18 mouse cellular contexts compared by ENCODE assay signal in the genomic region with DNA sequence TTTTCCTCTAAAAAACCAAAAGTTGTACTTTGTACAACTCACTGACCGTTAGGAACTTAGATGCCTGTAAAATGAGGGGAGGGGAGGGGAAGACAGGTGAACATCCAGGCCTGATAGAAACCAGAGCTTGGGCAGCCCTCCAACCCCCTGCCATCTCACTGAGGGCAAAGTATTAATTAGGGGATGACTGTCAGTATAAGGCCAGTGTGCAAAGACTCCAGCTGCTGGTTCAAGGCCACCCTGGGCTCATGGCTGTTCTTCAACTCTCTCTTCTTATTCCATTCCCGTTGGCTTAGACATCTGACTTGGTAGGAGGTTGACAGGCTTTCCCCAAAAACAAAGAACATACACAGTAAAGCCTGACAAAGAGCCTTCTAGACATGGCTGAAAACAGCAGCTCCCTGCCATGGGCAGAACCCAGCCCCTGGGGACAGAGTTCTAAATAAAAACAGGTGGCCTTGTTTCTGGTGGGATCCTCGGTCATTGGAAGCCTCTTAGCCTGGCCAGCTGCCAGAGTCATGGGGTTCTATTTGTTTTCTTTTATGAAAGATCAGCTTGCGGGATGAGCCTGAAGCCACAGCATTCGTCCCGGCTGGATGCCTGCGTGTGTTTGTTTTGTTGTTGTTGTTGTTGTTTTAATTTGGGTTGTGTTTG. TPM values are rescaled to one million over a fixed set of nuclear protein-coding genes. Genes with fewer than 3 reads are reported as not detected.
DNase-seq lines count a peak whose midpoint lies in the region; ATAC-seq and TF ChIP-seq lines count a peak whose summit lies in the region.
"Had no signal": no experiment of that assay in that cellular context is flagged by ENCODE, and none has a peak within 500 bp of the region (broad histone marks: within the 10 kb centered on the region; RNA-seq: fewer than 3 reads in every experiment).

No protein-coding gene starts in this region.

- H3K9me3 ChIP-seq in embryonic facial prominence, embryonic 14.5 days (ENCODE audit: control insufficient read depth, low read length) = no peaks in the 10 kb centered on the region
- no peaks in the 10 kb centered on the region for H3K9me3 ChIP-seq in embryonic facial prominence, embryonic 10.5 days
- no peaks in the 10 kb centered on the region for H3K9me3 ChIP-seq in midbrain, postnatal 0 days (ENCODE audit: low read length)
- no peaks in the 10 kb centered on the region for H3K9me3 ChIP-seq in midbrain, embryonic 11.5 days (ENCODE audit: control insufficient read depth, low read length)
- H3K9me3 ChIP-seq in forebrain, embryonic 15.5 days = no peaks in the 10 kb centered on the region
- H3K9me3 ChIP-seq: heart, embryonic 13.5 days; kidney, embryonic 15.5 days; liver, embryonic 12.5 days; midbrain, embryonic 12.5 days; stomach, embryonic 15.5 days had no signal

- no peaks in the 10 kb centered on the region for H3K36me3 ChIP-seq in embryonic facial prominence, embryonic 14.5 days (ENCODE audit: control insufficient read depth, insufficient read depth, low read length)
- peaks cover 55% of the 10 kb centered on the region for H3K36me3 ChIP-seq in embryonic facial prominence, embryonic 10.5 days (replicated peaks)
- no peaks in the 10 kb centered on the region for H3K36me3 ChIP-seq in midbrain, postnatal 0 days (ENCODE audit: insufficient read depth, low read length)
- no peaks in the 10 kb centered on the region for H3K36me3 ChIP-seq in midbrain, embryonic 11.5 days (ENCODE audit: control insufficient read depth, insufficient read depth, low read length)
- H3K36me3 ChIP-seq in forebrain, embryonic 15.5 days = no peaks in the 10 kb centered on the region
- H3K36me3 ChIP-seq: midbrain, embryonic 12.5 days; stomach, embryonic 15.5 days had no signal

- TF ChIP-seq CTCF in midbrain, postnatal 0 days (IDR thresholded peaks at IDR 0.05) = no peak
- no peak for TF ChIP-seq CTCF in embryonic fibroblast, embryonic 13.5 days (IDR thresholded peaks at IDR 0.05; ENCODE audit: borderline replicate concordance, insufficient read depth, low read length)

- 46% methylated on average over 7 of the region's 7 CpGs for WGBS in embryonic facial prominence, embryonic 14.5 days
- 68% methylated on average over 7 of the region's 7 CpGs for WGBS in embryonic facial prominence, embryonic 10.5 days
- 42% methylated on average over 7 of the region's 7 CpGs for WGBS in midbrain, postnatal 0 days
- 76% methylated on average over 7 of the region's 7 CpGs for WGBS in midbrain, embryonic 11.5 days
- 41% methylated on average over 7 of the region's 7 CpGs for WGBS in forebrain, embryonic 15.5 days

- no peak overlapping the region for H3K27ac ChIP-seq in embryonic facial prominence, embryonic 14.5 days (replicated peaks; ENCODE audit: low read depth, low read length)
- H3K27ac ChIP-seq in embryonic facial prominence, embryonic 10.5 days (replicated peaks) = no peak overlapping the region
- H3K27ac ChIP-seq in midbrain, postnatal 0 days (ENCODE audit: low read depth, low read length) = no peak overlapping the region
- no peak overlapping the region for H3K27ac ChIP-seq in midbrain, embryonic 11.5 days (ENCODE audit: low read depth, low read length)
- peak overlapping the region; percentile 29; the same call in 1 of the 2 replicates for H3K27ac ChIP-seq in embryonic fibroblast, embryonic 13.5 days (ENCODE audit: insufficient read depth, low read length)
- no peak overlapping the region for H3K27ac ChIP-seq in forebrain, embryonic 15.5 days (replicated peaks)
- H3K27ac ChIP-seq: heart, embryonic 13.5 days; kidney, embryonic 15.5 days; layer of hippocampus, adult 2 months; liver, embryonic 12.5 days; macrophage; midbrain, embryonic 12.5 days; stomach, embryonic 15.5 days had no signal

- ATAC-seq in embryonic facial prominence, embryonic 14.5 days (ENCODE audit: low read depth) = no peak
- ATAC-seq in midbrain, postnatal 0 days (ENCODE audit: low FRiP score) = no peak
- no peak for ATAC-seq in midbrain, embryonic 11.5 days (ENCODE audit: low FRiP score)
- ATAC-seq in forebrain, embryonic 15.5 days (replicated peaks) = no peak
- ATAC-seq: forebrain, embryonic 14.5 days; liver, embryonic 12.5 days had no signal

- H3K4me2 ChIP-seq in embryonic facial prominence, embryonic 14.5 days (ENCODE audit: low read depth, low read length) = no peak overlapping the region
- H3K4me2 ChIP-seq in midbrain, postnatal 0 days (ENCODE audit: low read depth, low read length, poor library complexity, severe bottlenecking) = no peak overlapping the region
- no peak overlapping the region for H3K4me2 ChIP-seq in midbrain, embryonic 11.5 days
- no peak overlapping the region for H3K4me2 ChIP-seq in forebrain, embryonic 15.5 days (replicated peaks)
- H3K4me2 ChIP-seq: heart, embryonic 13.5 days; kidney, embryonic 15.5 days; liver, embryonic 12.5 days; lung, embryonic 14.5 days; midbrain, embryonic 12.5 days; stomach, embryonic 15.5 days had no signal

- peaks cover 4% of the 10 kb centered on the region; the same call in 1 of the 2 replicates for H3K4me1 ChIP-seq in embryonic facial prominence, embryonic 14.5 days (ENCODE audit: control insufficient read depth, insufficient read depth, low read length)
- peaks cover 49% of the 10 kb centered on the region for H3K4me1 ChIP-seq in embryonic facial prominence, embryonic 10.5 days
- no peaks in the 10 kb centered on the region for H3K4me1 ChIP-seq in midbrain, postnatal 0 days (ENCODE audit: insufficient read depth, low read length)
- H3K4me1 ChIP-seq in midbrain, embryonic 11.5 days (ENCODE audit: control insufficient read depth, insufficient read depth, low read length) = peaks cover 2% of the 10 kb centered on the region
- peaks cover 16% of the 10 kb centered on the region for H3K4me1 ChIP-seq in embryonic fibroblast, embryonic 13.5 days (ENCODE audit: control insufficient read depth, insufficient read depth, low read length)
- peaks cover 3% of the 10 kb centered on the region for H3K4me1 ChIP-seq in forebrain, embryonic 15.5 days

- H3K4me3 ChIP-seq in embryonic facial prominence, embryonic 14.5 days (ENCODE audit: low read depth, low read length) = no peak overlapping the region
- H3K4me3 ChIP-seq in embryonic facial prominence, embryonic 10.5 days = no peak overlapping the region
- H3K4me3 ChIP-seq in midbrain, postnatal 0 days (ENCODE audit: low read depth, low read length) = no peak overlapping the region
- H3K4me3 ChIP-seq in midbrain, embryonic 11.5 days (ENCODE audit: low read depth, low read length) = no peak overlapping the region
- H3K4me3 ChIP-seq in embryonic fibroblast, embryonic 13.5 days (ENCODE audit: insufficient read depth, low read length) = no peak overlapping the region
- H3K4me3 ChIP-seq in forebrain, embryonic 15.5 days = no peak overlapping the region
- H3K4me3 ChIP-seq: heart, embryonic 13.5 days; kidney, embryonic 15.5 days; layer of hippocampus, adult 2 months; liver, embryonic 12.5 days; midbrain, embryonic 12.5 days; stomach, embryonic 15.5 days had no signal

- no peak overlapping the region for H3K9ac ChIP-seq in embryonic facial prominence, embryonic 14.5 days (ENCODE audit: low read depth, low read length)
- no peak overlapping the region for H3K9ac ChIP-seq in midbrain, postnatal 0 days (replicated peaks; ENCODE audit: low read length, poor library complexity, severe bottlenecking)
- no peak overlapping the region for H3K9ac ChIP-seq in midbrain, embryonic 11.5 days (ENCODE audit: low read length)
- H3K9ac ChIP-seq in forebrain, embryonic 15.5 days (replicated peaks) = no peak overlapping the region
- H3K9ac ChIP-seq: heart, embryonic 13.5 days; kidney, embryonic 15.5 days; liver, embryonic 12.5 days; lung, embryonic 14.5 days; midbrain, embryonic 12.5 days; stomach, embryonic 15.5 days had no signal

- TF ChIP-seq POLR2A in embryonic fibroblast, embryonic 13.5 days (IDR thresholded peaks at IDR 0.05; ENCODE audit: low read depth, low read length) = no peak

- peaks cover 13% of the 10 kb centered on the region for H3K27me3 ChIP-seq in embryonic facial prominence, embryonic 14.5 days (replicated peaks; ENCODE audit: control insufficient read depth, insufficient read depth, low read length)
- H3K27me3 ChIP-seq in embryonic facial prominence, embryonic 10.5 days (replicated peaks; ENCODE audit: low read depth, poor library complexity, severe bottlenecking) = peaks cover 23% of the 10 kb centered on the region
- peaks cover 22% of the 10 kb centered on the region for H3K27me3 ChIP-seq in midbrain, postnatal 0 days (ENCODE audit: insufficient read depth, low read length)
- H3K27me3 ChIP-seq in midbrain, embryonic 11.5 days (ENCODE audit: control insufficient read depth, insufficient read depth, low read length) = peaks cover 16% of the 10 kb centered on the region
- peaks cover 21% of the 10 kb centered on the region; the same call in 1 of the 2 replicates for H3K27me3 ChIP-seq in forebrain, embryonic 15.5 days
- H3K27me3 ChIP-seq: heart, embryonic 13.5 days had no signal

- DNase-seq in embryonic facial prominence, embryonic 14.5 days (ENCODE audit: low spot score) = peak; percentile 39
- no peak for DNase-seq in embryonic facial prominence, embryonic 10.5 days (ENCODE audit: low spot score)
- peak; percentile 54 for DNase-seq in midbrain, postnatal 0 days (ENCODE audit: low spot score)
- DNase-seq in midbrain, embryonic 11.5 days (ENCODE audit: low spot score, missing footprints) = no peak
- peak; percentile 35 for DNase-seq in adipocyte (ENCODE audit: low spot score)
- DNase-seq: adrenal gland, adult 8-10 months; heart, postnatal 36 days; lung, embryonic 14.5 days had no signal

RNA-seq across cellular contexts. Expression of gene Dusp5, which starts 6.0 kb away (rescaled TPM):
- 2.2 and 3.3 TPM in 2 replicates for polyA plus RNA-seq in embryonic facial prominence, embryonic 14.5 days (2014; fragmentation: Nextera tagmentation; extraction: Ambion mirVana)
- polyA plus RNA-seq in embryonic facial prominence, embryonic 10.5 days (2016; fragmentation: Nextera tagmentation; extraction: Ambion mirVana) = 6.9 and 7.8 TPM in 2 replicates
- 4.2 and 11.2 TPM in 2 replicates for total RNA-seq in midbrain, postnatal 0 days (2014; rRNA removed)
- polyA plus RNA-seq in midbrain, postnatal 0 days (2015; fragmentation: Nextera tagmentation; extraction: Ambion mirVana) = 2.2 and 2.5 TPM in 2 replicates
- 1.9 and 2.9 TPM in 2 replicates for polyA plus RNA-seq in midbrain, embryonic 11.5 days (2014; fragmentation: Nextera tagmentation; extraction: Ambion mirVana)
- polyA plus RNA-seq in embryonic fibroblast, embryonic 13.5 days (2011; ENCODE audit: insufficient read length, low read depth, missing spikeins) = 19.5 and 40.5 TPM in 2 replicates
- polyA plus RNA-seq in forebrain, embryonic 15.5 days (2015; fragmentation: Nextera tagmentation; extraction: Ambion mirVana) = 2.9 TPM in 2 replicates

RNA-seq across cellular contexts. Expression of gene Nutf2-ps1, which starts 54.0 kb away (rescaled TPM):
- polyA plus RNA-seq in embryonic facial prominence, embryonic 14.5 days (2014; fragmentation: Nextera tagmentation; extraction: Ambion mirVana) = 269 and 273 TPM in 2 replicates
- 567 and 585 TPM in 2 replicates for polyA plus RNA-seq in embryonic facial prominence, embryonic 10.5 days (2016; fragmentation: Nextera tagmentation; extraction: Ambion mirVana)
- total RNA-seq in midbrain, postnatal 0 days (2014; rRNA removed) = 67.9 and 94.6 TPM in 2 replicates
- polyA plus RNA-seq in midbrain, postnatal 0 days (2015; fragmentation: Nextera tagmentation; extraction: Ambion mirVana) = 160 and 200 TPM in 2 replicates
- 516 and 544 TPM in 2 replicates for polyA plus RNA-seq in midbrain, embryonic 11.5 days (2014; fragmentation: Nextera tagmentation; extraction: Ambion mirVana)
- polyA plus RNA-seq in embryonic fibroblast, embryonic 13.5 days (2011; ENCODE audit: insufficient read length, low read depth, missing spikeins) = 153 and 193 TPM in 2 replicates
- polyA plus RNA-seq in forebrain, embryonic 15.5 days (2015; fragmentation: Nextera tagmentation; extraction: Ambion mirVana) = 274 TPM in 2 replicates

Comparison
In these comparisons a context has a peak if more than half of its experiments do, and no peak if none do; other contexts are left out.
1. DNase-seq: peak in embryonic facial prominence, embryonic 14.5 days (single experiment), midbrain, postnatal 0 days (single experiment) and adipocyte (single experiment); none in embryonic facial prominence, embryonic 10.5 days (single experiment) and midbrain, embryonic 11.5 days (single experiment).